Mouse (Mus musculus) kidney, adult 9 months (tissue): ENCODE measurements around the gene Rpl29.

Experiments used
- DNase-seq: peaks from one replicate; pipeline ENCODE4 v3.0.0; 2022

The Rpl29 gene

GRCm38 (mm10) chr9:106429221-106430014 is at the start of gene Rpl29:
Rpl29 (plus strand) TSS chr9:106429454.
- DNase-seq, result peak; percentile 97

DNA sequence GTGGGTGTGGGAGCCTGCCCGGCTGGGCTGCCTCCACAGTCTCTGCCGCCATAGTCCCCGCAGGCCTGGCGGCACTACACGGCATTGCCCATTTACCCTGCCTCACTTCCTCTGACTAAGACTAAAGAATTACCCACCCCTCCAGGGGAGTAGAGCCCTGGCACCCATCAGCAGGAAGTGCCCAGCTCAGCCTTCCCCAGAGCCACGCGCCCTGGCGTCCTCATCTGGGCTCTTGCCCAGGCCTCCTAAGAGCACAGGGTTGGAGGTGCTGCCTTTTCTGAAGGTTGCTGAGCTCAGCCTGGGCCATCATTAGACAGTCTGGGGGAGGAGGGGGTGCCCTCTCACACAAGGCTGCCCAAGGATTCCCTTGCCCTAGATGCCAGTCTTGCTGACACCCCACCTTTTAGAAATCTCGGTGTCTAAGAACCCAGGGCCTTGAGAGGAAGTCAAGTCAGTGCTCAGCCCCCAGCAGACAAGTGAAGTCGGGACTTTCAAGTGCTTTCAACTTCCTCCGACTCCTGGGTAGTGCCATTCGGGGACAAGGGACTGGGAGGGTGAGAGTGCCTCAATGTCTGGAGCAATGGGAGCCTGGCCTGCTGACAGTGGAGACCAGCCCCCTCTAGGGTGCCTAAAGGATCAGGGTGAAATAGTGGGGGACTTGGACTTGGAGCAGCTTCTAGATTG is 42.9 kb upstream of the Rpl29 start:
- DNase-seq, result no peak

- DNase-seq, result no peak
These were observed 36.3 kb upstream of the Rpl29 start for GRCm38 (mm10) chr9:106392828-106393527.

DNA sequence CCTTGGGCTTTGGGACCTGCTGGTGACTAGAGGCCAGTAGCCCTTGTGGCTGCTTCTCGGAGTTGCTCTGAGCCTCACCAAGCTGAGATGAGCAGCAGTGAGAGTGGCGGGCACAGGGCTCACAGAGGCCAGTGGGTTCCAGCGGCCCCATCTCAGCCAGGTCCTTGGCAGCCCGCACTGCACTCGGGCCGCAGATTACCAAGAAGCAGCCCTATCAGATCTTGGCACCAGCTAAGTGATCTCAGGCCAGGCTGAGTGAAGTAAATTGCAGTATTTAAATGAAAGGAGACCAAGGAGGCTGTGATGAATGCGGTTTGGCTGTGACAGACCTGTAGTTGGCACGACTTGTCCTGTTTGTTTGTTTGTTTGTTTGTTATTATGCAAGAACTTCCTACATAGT is 35.7 kb upstream of the Rpl29 start:
- DNase-seq, result no peak

GRCm38 (mm10) chr9:106394649-106395602 is 34.3 kb upstream of the Rpl29 start:
- peak; percentile 73 for DNase-seq

GRCm38 (mm10) chr9:106397733-106398132 is 31.5 kb upstream of the Rpl29 start:
- no peak for DNase-seq

DNA sequence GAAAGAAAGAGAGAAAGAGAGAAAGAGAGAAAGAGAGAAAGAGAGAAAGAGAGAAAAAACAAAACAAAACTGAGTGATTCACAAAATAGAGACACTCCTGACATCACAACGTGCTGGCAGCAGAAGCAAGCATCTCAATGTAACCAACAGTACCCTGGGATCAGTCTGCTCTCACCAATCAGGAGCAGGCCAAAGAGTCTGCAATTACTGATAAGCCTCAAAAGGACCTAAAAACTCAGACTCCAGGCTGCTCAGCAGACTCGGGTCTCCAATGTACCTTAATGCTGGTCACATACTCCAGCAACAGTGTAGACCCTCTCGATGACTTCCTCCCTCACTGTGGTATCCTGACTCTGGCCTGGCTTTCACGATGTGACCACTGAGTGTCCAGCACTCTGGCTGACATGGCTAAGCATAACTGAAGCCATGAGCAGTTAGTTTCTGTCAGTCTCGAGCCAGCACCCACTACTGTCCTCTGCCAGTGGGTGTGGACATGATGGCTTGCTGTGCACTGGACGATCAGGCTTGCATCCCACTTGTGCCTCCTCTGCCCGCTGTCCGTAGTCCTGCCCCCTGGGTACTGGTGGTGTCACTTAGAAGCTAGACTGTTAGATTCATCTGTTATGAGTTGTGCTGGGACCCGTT is 30.5 kb upstream of the Rpl29 start:
- peak; percentile 56 for DNase-seq

GRCm38 (mm10) chr9:106399808-106400207 is 29.4 kb upstream of the Rpl29 start:
- no peak for DNase-seq

DNA sequence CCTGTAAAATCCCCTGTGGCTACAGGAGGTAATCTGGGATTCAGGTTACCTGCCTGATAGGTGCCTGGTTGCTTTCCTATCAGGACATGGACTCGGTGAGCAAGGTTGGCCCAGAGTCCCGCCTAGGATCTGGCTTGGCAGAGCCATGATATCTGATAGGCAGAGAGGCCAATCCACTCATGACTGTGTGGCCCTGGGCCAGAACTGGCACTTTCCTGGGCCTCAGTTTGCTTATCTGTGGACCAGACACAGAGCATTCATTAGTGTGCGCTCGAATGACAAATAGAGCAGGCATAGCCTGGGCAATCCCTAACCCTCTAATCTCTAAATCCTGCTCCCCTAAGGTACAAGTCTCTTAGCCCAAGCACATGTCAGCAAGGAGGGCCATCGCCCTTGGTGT is 27.1 kb upstream of the Rpl29 start:
- DNase-seq, result no peak

DNA sequence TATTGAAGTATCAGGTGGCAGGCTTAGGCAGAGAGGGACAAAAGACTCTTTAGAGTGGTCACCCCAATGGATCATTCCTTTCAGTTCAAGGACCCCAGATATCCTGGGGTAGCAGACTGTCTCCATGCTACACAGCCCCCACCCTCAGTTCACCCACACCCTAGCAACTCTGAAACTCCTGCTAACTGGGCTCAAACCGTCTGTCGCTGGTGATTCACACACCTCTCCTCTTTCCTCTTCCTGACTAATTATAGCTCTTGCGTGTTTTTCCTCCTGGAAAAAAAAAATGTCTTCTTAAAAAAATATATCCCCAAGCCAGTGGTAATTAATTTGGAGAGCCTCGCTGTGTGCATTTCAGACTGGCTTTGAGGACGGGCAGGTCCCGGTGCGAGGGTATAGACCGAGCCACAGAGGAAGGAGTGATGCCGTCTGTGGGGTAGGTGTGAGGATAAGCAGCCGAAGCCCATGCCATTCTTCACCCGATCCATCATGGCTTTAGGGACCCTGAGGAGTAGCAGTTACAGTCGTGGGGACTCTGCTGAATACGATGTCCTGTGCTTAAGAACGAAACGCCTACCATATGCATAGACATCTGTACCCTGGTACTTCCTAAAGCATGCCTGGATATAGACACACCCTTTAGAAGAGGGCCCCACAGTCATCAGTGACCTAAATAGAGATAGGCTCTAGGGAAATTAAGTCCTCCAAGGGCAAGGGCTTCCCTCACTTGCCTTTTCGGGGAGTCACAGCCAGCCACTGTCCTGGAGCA is 26.5 kb upstream of the Rpl29 start:
- DNase-seq, result no peak

- DNase-seq, result peak; percentile 64
These were observed 24.0 kb upstream of the Rpl29 start for GRCm38 (mm10) chr9:106405275-106405674.

DNA sequence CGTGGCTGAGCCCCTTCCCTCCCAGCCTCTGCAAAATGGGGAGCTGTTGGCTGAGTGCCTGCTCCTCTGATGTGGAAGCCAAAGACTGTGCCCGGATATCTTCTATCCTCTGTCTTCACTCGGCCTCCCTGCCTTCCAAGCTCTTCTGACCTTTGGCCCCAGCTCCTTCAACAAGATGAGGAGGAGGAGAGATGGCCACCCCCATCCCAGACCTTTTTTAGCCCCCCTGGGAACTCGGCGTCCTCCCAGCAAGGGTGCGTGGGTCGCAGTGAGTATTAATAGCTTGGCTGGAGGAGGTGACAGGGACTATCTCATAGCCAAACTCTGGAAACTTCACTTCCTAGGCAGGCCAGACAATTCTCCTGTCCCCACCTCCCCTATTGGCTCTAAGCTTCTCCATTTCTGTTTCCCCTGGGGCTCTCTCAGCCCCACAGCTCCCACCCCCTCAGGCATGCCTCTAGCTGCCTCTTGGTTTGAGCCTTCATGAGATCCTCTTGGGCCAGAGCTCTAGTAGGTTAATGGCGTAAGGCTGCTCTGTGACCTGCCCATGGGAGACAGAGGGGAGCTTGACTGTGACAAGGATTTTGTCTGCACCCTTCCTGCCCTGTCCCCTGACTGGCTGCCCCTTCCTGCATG is 22.7 kb upstream of the Rpl29 start:
- no peak for DNase-seq

DNA sequence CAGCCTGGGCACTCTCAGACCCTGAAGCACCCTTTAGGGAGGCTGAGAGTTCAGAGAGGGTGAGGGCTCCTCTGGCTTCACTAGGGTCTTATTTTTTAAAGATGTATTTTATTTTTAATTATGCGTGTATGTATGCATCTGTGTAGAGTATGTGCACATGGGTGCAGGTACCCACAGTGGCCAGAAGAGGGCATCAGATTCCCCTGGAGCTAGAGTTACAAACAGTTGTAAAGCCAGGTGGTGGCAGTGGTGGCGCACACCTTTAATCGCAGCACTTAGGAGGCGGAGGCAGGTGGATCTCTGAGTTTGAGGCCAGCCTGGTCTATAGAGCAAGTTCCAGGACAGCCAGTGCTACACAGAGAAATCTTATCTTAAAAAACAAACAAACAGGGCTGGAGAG is 20.2 kb upstream of the Rpl29 start:
- no peak for DNase-seq

GRCm38 (mm10) chr9:106410086-106410650 is 19.1 kb upstream of the Rpl29 start:
- no peak for DNase-seq

GRCm38 (mm10) chr9:106411091-106411594 is 18.1 kb upstream of the Rpl29 start:
- no peak for DNase-seq

DNA sequence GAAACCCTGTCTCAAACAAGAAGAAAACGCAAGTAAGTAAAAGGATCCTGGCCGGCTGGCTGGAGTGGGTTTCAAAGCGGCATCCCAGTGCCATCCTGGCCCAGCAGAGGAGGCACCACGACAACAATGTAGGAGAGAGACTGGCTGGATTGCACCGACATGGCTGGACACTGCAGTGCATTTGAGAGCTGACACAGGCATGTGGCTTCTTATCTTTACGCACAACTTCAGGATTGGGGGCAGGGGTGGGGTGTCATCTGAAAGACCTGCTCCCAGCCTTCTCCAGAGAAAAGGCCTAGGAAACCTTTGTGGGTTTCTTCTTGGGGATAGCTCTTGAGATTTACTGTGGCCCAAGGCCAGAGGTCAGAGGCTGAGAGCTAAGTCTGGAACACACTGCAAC is 17.5 kb upstream of the Rpl29 start:
- DNase-seq, result no peak

DNA sequence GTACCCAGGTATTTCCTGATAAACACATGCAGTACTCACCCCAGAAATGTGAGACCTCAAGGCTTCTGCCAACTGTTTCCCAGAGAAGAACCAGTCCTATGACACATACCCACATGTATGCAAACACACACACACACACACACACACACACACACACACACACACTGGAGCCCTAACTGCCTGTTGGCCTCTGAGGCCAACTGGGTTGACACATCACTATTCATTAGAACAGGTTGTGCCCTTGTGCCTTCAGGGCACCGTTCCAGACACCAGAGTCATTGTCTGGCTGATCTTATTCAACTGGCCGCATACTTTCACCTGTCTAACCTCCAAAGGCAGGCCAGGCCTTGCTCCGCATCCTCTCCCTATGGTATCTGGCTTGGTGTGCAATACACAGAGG is 17.0 kb upstream of the Rpl29 start:
- DNase-seq, result no peak

- no peak for DNase-seq
These were observed 15.6 kb upstream of the Rpl29 start for GRCm38 (mm10) chr9:106413606-106414005.

- DNase-seq, result no peak
These were observed 12.4 kb upstream of the Rpl29 start for GRCm38 (mm10) chr9:106416826-106417225.
